Mouse (Mus musculus) CH12.LX (cell line): ENCODE results near the gene Phkg2. TPM values are rescaled to one million over a fixed set of nuclear protein-coding genes. Genes with fewer than 3 reads are reported as not detected.

ENCODE experiments used
- DNase-seq: peaks from one replicate; pipeline ENCODE4 v3.0.0-alpha.2; 2013; ENCODE audit errors: extremely low read depth
- H3K27ac ChIP-seq: 2 replicates; pipeline ENCODE4 v1.5.1; 2012; ENCODE audit warnings: low read depth, mild to moderate bottlenecking, control low read depth, moderate library complexity; ENCODE audit not compliant: insufficient read depth
- H3K27me3 ChIP-seq: replicated peaks from 2 replicates; pipeline ENCODE3; 2012; ENCODE audit warnings: inconsistent platforms
- H3K36me3 ChIP-seq, 2 experiments: replicated peaks in 1 of 2; 2 replicates each; pipeline versions ENCODE3 to v1.6.1; 2012; ENCODE audit warnings: inconsistent platforms in 1 of 2, low read length in 1 of 2, mild to moderate bottlenecking in 1 of 2, mixed read lengths in 1 of 2, moderate library complexity in 1 of 2; ENCODE audit not compliant: control insufficient read depth in 1 of 2, insufficient read depth in 1 of 2
- H3K4me1 ChIP-seq, 2 experiments: 2 replicates each; pipeline ENCODE4 v1.6.1; 2012; ENCODE audit warnings: inconsistent platforms in 1 of 2, moderate library complexity in 1 of 2; ENCODE audit not compliant: insufficient read depth in 2 of 2, control insufficient read depth in 1 of 2
- H3K4me2 ChIP-seq: 2 replicates; pipeline ENCODE4 v1.6.1; 2012; ENCODE audit warnings: low read depth, mild to moderate bottlenecking, control low read depth; ENCODE audit not compliant: poor library complexity, insufficient read depth, severe bottlenecking
- H3K4me3 ChIP-seq, 3 experiments: fragments of 150-350 bp in 1 of 3; sonication (generic) in 1 of 3; replicated peaks in 1 of 3; 2 replicates each; pipeline versions ENCODE3 to v1.5.1; 2011 to 2012; ENCODE audit warnings: low read depth in 2 of 3, low read length in 2 of 3, mild to moderate bottlenecking in 2 of 3, moderate library complexity in 2 of 3, control low read depth in 1 of 3, improper control_type of control experiment in 1 of 3, inconsistent platforms in 1 of 3, mixed read lengths in 1 of 3; ENCODE audit not compliant: poor library complexity in 1 of 3
- H3K79me2 ChIP-seq: replicated peaks from 2 replicates; pipeline ENCODE4 v1.6.1; 2012; ENCODE audit warnings: mild to moderate bottlenecking, moderate library complexity; ENCODE audit not compliant: control insufficient read depth, poor library complexity, insufficient read depth, severe bottlenecking; ENCODE audit errors: extremely low read depth
- H3K9ac ChIP-seq: 2 replicates; pipeline ENCODE4 v1.6.1; 2012; ENCODE audit warnings: low read depth, mild to moderate bottlenecking, control low read depth, moderate library complexity; ENCODE audit not compliant: insufficient read depth
- H3K9me3 ChIP-seq: replicated peaks from 2 replicates; pipeline ENCODE3; 2012; ENCODE audit warnings: low read length, inconsistent platforms, mixed read lengths
- BHLHE40 ChIP-seq: IDR thresholded peaks from 2 replicates; pipeline ENCODE4 v1.6.1; 2011; ENCODE audit warnings: mild to moderate bottlenecking, low read depth, low read length, improper control_type of control experiment
- CHD1 ChIP-seq: IDR thresholded peaks from 2 replicates; pipeline ENCODE4 v1.6.1; 2012; ENCODE audit warnings: low read depth, low read length, improper control_type of control experiment, inconsistent platforms
- E2F4 ChIP-seq: IDR thresholded peaks from 2 replicates; pipeline ENCODE4 v1.6.1; 2011; ENCODE audit warnings: low read depth, low read length, improper control_type of control experiment; ENCODE audit not compliant: insufficient replicate concordance
- ELF1 ChIP-seq: IDR thresholded peaks from 2 replicates; pipeline ENCODE4 v1.6.1; 2014; ENCODE audit warnings: low read depth, mild to moderate bottlenecking, inconsistent platforms, low read length, improper control_type of control experiment
- HCFC1 ChIP-seq: IDR thresholded peaks from 2 replicates; pipeline ENCODE4 v1.6.1; 2012; ENCODE audit warnings: low read depth, mild to moderate bottlenecking, inconsistent platforms, low read length, improper control_type of control experiment
- IRF4 ChIP-seq: IDR thresholded peaks from 2 replicates; pipeline ENCODE4 v1.6.1; 2014; ENCODE audit warnings: low read depth, mild to moderate bottlenecking, inconsistent platforms, low read length, improper control_type of control experiment
- JUN ChIP-seq: IDR thresholded peaks from 2 replicates; pipeline ENCODE4 v1.6.1; 2011; ENCODE audit warnings: low read depth, mild to moderate bottlenecking, low read length, improper control_type of control experiment, moderate library complexity; ENCODE audit not compliant: insufficient read depth
- KAT2A ChIP-seq: IDR thresholded peaks from 2 replicates; pipeline ENCODE4 v1.6.1; 2012; ENCODE audit warnings: low read length, improper control_type of control experiment, inconsistent platforms; ENCODE audit not compliant: insufficient replicate concordance
- MAX ChIP-seq: IDR thresholded peaks from 2 replicates; pipeline ENCODE4 v1.6.1; 2011; ENCODE audit warnings: low read length, improper control_type of control experiment
- MEF2A ChIP-seq: IDR thresholded peaks from 2 replicates; pipeline ENCODE4 v1.6.1; 2014; ENCODE audit warnings: low read depth, mild to moderate bottlenecking, inconsistent platforms, low read length, improper control_type of control experiment, borderline replicate concordance
- MXI1 ChIP-seq: IDR thresholded peaks from 2 replicates; pipeline ENCODE4 v1.6.1; 2011; ENCODE audit warnings: mild to moderate bottlenecking, low read depth, low read length, improper control_type of control experiment
- MYC ChIP-seq: IDR thresholded peaks from 2 replicates; pipeline ENCODE4 v1.6.1; 2011; ENCODE audit warnings: low read depth, mild to moderate bottlenecking, improper control_type of control experiment, low read length
- NELFE ChIP-seq: IDR thresholded peaks from 2 replicates; pipeline ENCODE4 v1.6.1; 2011; ENCODE audit warnings: low read depth, low read length, improper control_type of control experiment
- NRF1 ChIP-seq: IDR thresholded peaks from 2 replicates; pipeline ENCODE4 v1.6.1; 2014; ENCODE audit warnings: low read depth, mild to moderate bottlenecking, inconsistent platforms, low read length, improper control_type of control experiment, moderate library complexity
- POLR2A ChIP-seq: IDR thresholded peaks from 2 replicates; pipeline ENCODE4 v1.6.1; 2011; ENCODE audit warnings: low read depth, mild to moderate bottlenecking, improper control_type of control experiment, low read length
- POLR2AphosphoS2 ChIP-seq: IDR thresholded peaks from 2 replicates; pipeline ENCODE4 v1.6.1; 2011; ENCODE audit warnings: low read depth, low read length, improper control_type of control experiment
- SIN3A ChIP-seq: IDR thresholded peaks from 2 replicates; pipeline ENCODE4 v1.6.1; 2012; ENCODE audit warnings: low read length, improper control_type of control experiment, inconsistent platforms
- TBP ChIP-seq: conservative IDR thresholded peaks from 2 replicates; pipeline ENCODE4 v1.6.1; 2011; ENCODE audit warnings: low read depth, low read length, improper control_type of control experiment
- TCF12 ChIP-seq: IDR thresholded peaks from 2 replicates; pipeline ENCODE4 v1.6.1; 2014; ENCODE audit warnings: low read depth, mild to moderate bottlenecking, inconsistent platforms, low read length, improper control_type of control experiment
- USF1 ChIP-seq: IDR thresholded peaks from 2 replicates; pipeline ENCODE4 v1.6.1; 2014; ENCODE audit warnings: low read depth, mild to moderate bottlenecking, inconsistent platforms, low read length, improper control_type of control experiment
- ZMIZ1 ChIP-seq: IDR thresholded peaks from 2 replicates; pipeline ENCODE4 v1.6.1; 2012; ENCODE audit warnings: low read depth, mild to moderate bottlenecking, inconsistent platforms, low read length, improper control_type of control experiment
- dilution Hi-C: fragments of 300-500 bp; cut with MboI; formaldehyde crosslinking; loops from 2 replicates; pipeline ENCODE4 v1.14.3; 2020; ENCODE audit warnings: low sequenced_read_pairs; ENCODE audit not compliant: extremely low pct_unique_long_range_greater_than_20kb, extremely low pct_ligation_motif_present
- in situ Hi-C: fragments of 300-500 bp; cut with MboI; formaldehyde crosslinking; loops from 3 replicates; pipeline ENCODE4 v1.14.3; 2019; ENCODE audit warnings: low sequenced_read_pairs, low pct_ligation_motif_present, low pct_unique_long_range_greater_than_20kb, mixed read lengths
- polyA plus RNA-seq: library from polyadenylated mRNA; unstranded; fragments of >175 nt; gene quantifications from 2 replicates; pipeline ENCODE4 v1.2.1, GENCODE M21; 2012; ENCODE audit warnings: low read depth; ENCODE audit not compliant: insufficient read length
- total RNA-seq, 2 experiments: library from RNA; depleted of rRNA; stranded (reverse); fragments of 300-350 nt in 1 of 2; fragments of >200 nt in 1 of 2; gene quantifications; 2 replicates each; pipeline ENCODE4 v1.2.3; 2012 to 2014

Gene Phkg2
- total and polyA plus RNA-seq, 3 experiments = 23.3 to 65.0 (median 34.7) TPM

DNA sequence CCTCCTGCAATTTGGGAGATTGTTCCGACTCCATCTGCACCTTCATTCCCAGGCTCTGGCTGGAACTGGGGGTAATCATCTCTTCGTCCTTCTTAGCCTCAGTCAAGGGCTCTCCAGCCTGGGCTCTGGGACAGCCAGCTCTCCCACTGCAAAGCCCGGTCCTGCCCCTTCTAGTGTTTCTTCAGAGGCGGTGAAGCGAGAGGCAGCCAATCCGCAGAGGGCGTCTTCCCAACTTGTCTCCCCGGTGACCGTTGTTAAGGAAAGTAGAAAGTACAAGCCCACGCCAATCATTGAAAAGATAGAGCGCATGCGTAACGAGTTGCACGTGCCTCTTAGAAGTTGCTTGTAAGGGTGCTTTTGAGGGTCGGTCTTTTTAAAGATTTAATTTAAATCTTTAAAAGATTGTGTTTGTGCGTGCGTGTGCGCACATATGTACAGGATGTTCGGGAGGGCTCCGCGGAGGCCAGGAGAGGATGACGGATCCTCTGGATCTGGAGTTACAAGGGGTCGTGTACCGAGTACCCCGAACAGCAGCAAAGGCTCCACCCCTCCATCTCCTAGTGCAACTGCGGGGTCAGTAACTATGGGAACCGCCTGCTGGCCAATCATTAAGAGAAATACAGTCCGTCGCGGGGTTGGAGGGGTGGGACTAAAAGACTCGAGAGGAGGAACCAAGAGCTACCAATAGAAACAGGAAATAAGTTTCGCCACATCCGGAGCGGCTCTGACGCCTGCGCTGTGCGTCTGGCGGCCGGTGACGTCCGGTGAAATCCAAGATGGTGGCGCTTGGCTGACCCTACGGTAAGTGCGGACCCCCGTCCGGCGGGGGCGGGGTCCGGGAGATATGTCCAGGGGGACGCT lies 15.1 kb downstream of the Phkg2 start, which contains the start of the genes Ccdc189 and Rnf40:
Gene Ccdc189, minus strand, starts transcription at position 585 of the 861 bp plus-strand sequence.
Gene Rnf40, plus strand, starts transcription at position 757 of the 861 bp plus-strand sequence.
- TF ChIP-seq KAT2A (0 out of 2 replicates have a peak, but pooled peaks have one; percentile 61), BHLHE40 (peak; percentile 99), MYC (peak; percentile 82), MAX (peak; percentile 93), TCF12 (peak; percentile 81), JUN (no peak; the same call in 1 of the 2 replicates), NRF1 (peak; percentile 87), POLR2A (peak; percentile 80), NELFE (peak; percentile 77; the same call in 1 of the 2 replicates), MXI1 (peak; percentile 96), TBP (0 out of 2 replicates have a peak, but pooled peaks have one; percentile 56), IRF4 (no peak), ZMIZ1 (0 out of 2 replicates have a peak, but pooled peaks have one; percentile 31), ELF1 (peak; percentile 79), MEF2A (no peak), CHD1 (no peak), USF1 (no peak), SIN3A (peak; percentile 95), E2F4 (no peak), HCFC1 (peak; percentile 82), POLR2AphosphoS2 (no peak)
- Histone ChIP-seq H3K36me3 (peaks cover 47 to 68% of the 10 kb centered on the region in 2 experiments), H3K4me3 (peak within 1 kb of the TSS; percentile 86 to 97 (median 87)), H3K79me2 (peaks cover 13% of the 10 kb centered on the region), H3K27ac (no peak within 1 kb of the TSS), H3K27me3 (no peaks in the 10 kb centered on the region), H3K9me3 (no peaks in the 10 kb centered on the region), H3K4me2 (peak within 1 kb of the TSS; percentile 89), H3K4me1 (peaks cover 7 to 49% of the 10 kb centered on the region in 2 experiments; a peak in 3 of 4 replicates), H3K9ac (peak within 1 kb of the TSS; percentile 86)
- DNase-seq = peak; percentile 99
- in situ Hi-C loops = no loop called here
- dilution Hi-C loops = no loop called here
